8 mouse cellular contexts compared by ENCODE assay signal in genomic region chr10:81544296-81545160, GRCm38 (mm10). TPM values are rescaled to one million over a fixed set of nuclear protein-coding genes. Genes with fewer than 3 reads are reported as not detected.
A peak's percentile ranks its signal among the peaks of the same experiment; 100 is the strongest.
DNase-seq lines count a peak whose midpoint lies in the region; ATAC-seq and TF ChIP-seq lines count a peak whose summit lies in the region.

No protein-coding gene starts in this region.

- peaks cover 45% of the 10 kb centered on the region for H3K4me1 ChIP-seq in heart, embryonic 13.5 days
- H3K4me1 ChIP-seq in G1E (ENCODE audit: insufficient read depth, low read depth, low read length), result peaks cover 73% of the 10 kb centered on the region
- H3K4me1 ChIP-seq in forebrain, embryonic 14.5 days (ENCODE audit: control insufficient read depth, insufficient read depth, low read length), result peaks cover 12% of the 10 kb centered on the region
- peaks cover 61% of the 10 kb centered on the region for H3K4me1 ChIP-seq in liver, embryonic 13.5 days (replicated peaks)

- no peak for DNase-seq in heart, postnatal 4 days
- DNase-seq in G1E (ENCODE audit: low spot score), result peak; percentile 38
- no peak for DNase-seq in forebrain, embryonic 14.5 days (ENCODE audit: low spot score)
- DNase-seq in liver, embryonic 13.5 days, result no peak
- DNase-seq in adrenal gland, adult (ENCODE audit: inconsistent age in 2 of 2, low spot score in 1 of 2), result no peak
- no peak for DNase-seq in urinary bladder, postnatal 25 days (ENCODE audit: low spot score)
- no peak for DNase-seq in spleen, adult 18-20 months

- peak overlapping the region; percentile 62 for H3K27ac ChIP-seq in heart, embryonic 13.5 days (replicated peaks)
- H3K27ac ChIP-seq in forebrain, embryonic 14.5 days (ENCODE audit: low read depth, low read length), result peak overlapping the region; percentile 75
- peak overlapping the region; percentile 93 for H3K27ac ChIP-seq in liver, embryonic 13.5 days

- ATAC-seq in heart, embryonic 13.5 days (ENCODE audit: extremely low read depth, insufficient number of reproducible peaks, low FRiP score, low TSS enrichment), result no peak
- no peak for ATAC-seq in G1E (ENCODE audit: extremely low read depth, insufficient number of reproducible peaks, low FRiP score, poor library complexity, severe bottlenecking)
- peak; percentile 5 for ATAC-seq in forebrain, embryonic 14.5 days
- ATAC-seq in liver, embryonic 13.5 days (ENCODE audit: low read depth), result peak; percentile 4; the same call in 1 of the 2 replicates

- no peak for TF ChIP-seq CTCF in G1E (IDR thresholded peaks at IDR 0.05; ENCODE audit: low read depth, low read length)

- peak overlapping the region; percentile 94 for H3K4me3 ChIP-seq in heart, embryonic 13.5 days
- H3K4me3 ChIP-seq in G1E (ENCODE audit: low read depth, low read length), result peak overlapping the region; percentile 93
- peak overlapping the region; percentile 94 for H3K4me3 ChIP-seq in forebrain, embryonic 14.5 days (ENCODE audit: low read depth, low read length)
- H3K4me3 ChIP-seq in liver, embryonic 13.5 days (replicated peaks), result peak overlapping the region; percentile 85

- WGBS in heart, embryonic 13.5 days, result under 1% methylated on average over 83 of the region's 93 CpGs
- WGBS in forebrain, embryonic 14.5 days, result under 1% methylated on average over 89 of the region's 93 CpGs
- WGBS in liver, embryonic 13.5 days (ENCODE audit: insufficient replicate concordance), result under 1% methylated on average over 93 of the region's 93 CpGs

- no peaks in the 10 kb centered on the region for H3K27me3 ChIP-seq in heart, embryonic 13.5 days (replicated peaks)
- no peaks in the 10 kb centered on the region for H3K27me3 ChIP-seq in G1E (ENCODE audit: insufficient read depth, low read length)
- no peaks in the 10 kb centered on the region for H3K27me3 ChIP-seq in forebrain, embryonic 14.5 days (replicated peaks; ENCODE audit: control insufficient read depth, insufficient read depth, low read length)
- H3K27me3 ChIP-seq in liver, embryonic 13.5 days, result no peaks in the 10 kb centered on the region

- no peaks in the 10 kb centered on the region for H3K9me3 ChIP-seq in heart, embryonic 13.5 days
- no peaks in the 10 kb centered on the region for H3K9me3 ChIP-seq in G1E (replicated peaks)
- no peaks in the 10 kb centered on the region for H3K9me3 ChIP-seq in forebrain, embryonic 14.5 days (replicated peaks; ENCODE audit: control insufficient read depth, low read length)
- no peaks in the 10 kb centered on the region for H3K9me3 ChIP-seq in liver, embryonic 13.5 days (replicated peaks)

- peaks cover 6% of the 10 kb centered on the region for H3K36me3 ChIP-seq in heart, embryonic 13.5 days
- H3K36me3 ChIP-seq in G1E (replicated peaks), result peaks cover 42% of the 10 kb centered on the region
- H3K36me3 ChIP-seq in forebrain, embryonic 14.5 days (ENCODE audit: control insufficient read depth, insufficient read depth, low read length), result peaks cover 4% of the 10 kb centered on the region; the same call in 1 of the 2 replicates
- H3K36me3 ChIP-seq in liver, embryonic 13.5 days, result peaks cover 21% of the 10 kb centered on the region

- H3K4me2 ChIP-seq in heart, embryonic 13.5 days, result peak overlapping the region; percentile 99
- peak overlapping the region; percentile 99 for H3K4me2 ChIP-seq in forebrain, embryonic 14.5 days (ENCODE audit: low read length)
- H3K4me2 ChIP-seq in liver, embryonic 13.5 days, result peak overlapping the region; percentile 97

- peak overlapping the region; percentile 97 for H3K9ac ChIP-seq in heart, embryonic 13.5 days
- H3K9ac ChIP-seq in forebrain, embryonic 14.5 days (ENCODE audit: low read length), result peak overlapping the region; percentile 95
- H3K9ac ChIP-seq in liver, embryonic 13.5 days, result peak overlapping the region; percentile 90

RNA-seq across cellular contexts. Expression of gene Gna11, which starts 0.5 kb away (rescaled TPM):
- 59.0 and 62.7 TPM in 2 replicates for polyA plus RNA-seq in heart, embryonic 13.5 days (2015; fragmentation: Nextera tagmentation; extraction: Ambion mirVana)
- total RNA-seq in heart, postnatal 4 days (2021), result 10 to 100 TPM; 58.5 to 62.7 TPM
- total RNA-seq in G1E (2014; fragmentation: Nextera tagmentation) (6.4 and 6.5 TPM in 2 replicates), G1E (2017) (8.4 and 9.7 TPM in 2 replicates)
- polyA plus RNA-seq in G1E (2012), result 13.0 and 14.0 TPM in 2 replicates
- 97.6 and 98.9 TPM in 2 replicates for polyA plus RNA-seq in forebrain, embryonic 14.5 days (2014; fragmentation: Nextera tagmentation; extraction: Ambion mirVana)
- 20.0 and 21.4 TPM in 2 replicates for polyA plus RNA-seq in liver, embryonic 13.5 days (2015; fragmentation: Nextera tagmentation; extraction: Ambion mirVana)

RNA-seq across cellular contexts. Expression of gene Aes, which starts 14.8 kb away (rescaled TPM):
- polyA plus RNA-seq in heart, embryonic 13.5 days (2015; fragmentation: Nextera tagmentation; extraction: Ambion mirVana), result 629 and 649 TPM in 2 replicates
- 100 to 1,000 TPM; 821 to 843 TPM for total RNA-seq in heart, postnatal 4 days (2021)
- total RNA-seq in G1E (2014; fragmentation: Nextera tagmentation), result 396 and 400 TPM in 2 replicates
- total RNA-seq in G1E (2017), result 182 and 238 TPM in 2 replicates
- polyA plus RNA-seq in G1E (2012), result 1,535 and 1,925 TPM in 2 replicates
- polyA plus RNA-seq in forebrain, embryonic 14.5 days (2014; fragmentation: Nextera tagmentation; extraction: Ambion mirVana), result 415 and 532 TPM in 2 replicates
- polyA plus RNA-seq in liver, embryonic 13.5 days (2015; fragmentation: Nextera tagmentation; extraction: Ambion mirVana), result 201 and 215 TPM in 2 replicates

RNA-seq across cellular contexts. Expression of gene Gna15, which starts 20.5 kb away (rescaled TPM):
- polyA plus RNA-seq in heart, embryonic 13.5 days (2015; fragmentation: Nextera tagmentation; extraction: Ambion mirVana), result 1.5 and 2.0 TPM in 2 replicates
- total RNA-seq in heart, postnatal 4 days (2021), result under 1 TPM; 0.48 to 0.56 TPM
- total RNA-seq in G1E (2014; fragmentation: Nextera tagmentation) (20.9 and 22.5 TPM in 2 replicates), G1E (2017) (20.1 and 21.5 TPM in 2 replicates)
- polyA plus RNA-seq in G1E (2012), result 16.5 TPM in 2 replicates
- polyA plus RNA-seq in forebrain, embryonic 14.5 days (2014; fragmentation: Nextera tagmentation; extraction: Ambion mirVana), result 0.90 and 1.2 TPM in 2 replicates
- polyA plus RNA-seq in liver, embryonic 13.5 days (2015; fragmentation: Nextera tagmentation; extraction: Ambion mirVana), result 7.2 and 7.5 TPM in 2 replicates

RNA-seq across cellular contexts. Expression of gene Tle2, which starts 29.8 kb away (rescaled TPM):
- 23.4 and 26.4 TPM in 2 replicates for polyA plus RNA-seq in heart, embryonic 13.5 days (2015; fragmentation: Nextera tagmentation; extraction: Ambion mirVana)
- 10 to 100 TPM; 15.3 to 17.1 TPM for total RNA-seq in heart, postnatal 4 days (2021)
- total RNA-seq in G1E (2014; fragmentation: Nextera tagmentation) (0.45 and 1.8 TPM in 2 replicates), G1E (2017) (1.5 and 2.5 TPM in 2 replicates)
- polyA plus RNA-seq in G1E (2012), result 3.3 and 3.6 TPM in 2 replicates
- polyA plus RNA-seq in forebrain, embryonic 14.5 days (2014; fragmentation: Nextera tagmentation; extraction: Ambion mirVana), result 12.0 and 17.2 TPM in 2 replicates
- 2.3 and 2.7 TPM in 2 replicates for polyA plus RNA-seq in liver, embryonic 13.5 days (2015; fragmentation: Nextera tagmentation; extraction: Ambion mirVana)

RNA-seq across cellular contexts. Expression of gene S1pr4, which starts 44.6 kb away (rescaled TPM):
- 0.53 and 0.62 TPM in 2 replicates for polyA plus RNA-seq in heart, embryonic 13.5 days (2015; fragmentation: Nextera tagmentation; extraction: Ambion mirVana)
- under 1 TPM; 0.50 to 0.57 TPM for total RNA-seq in heart, postnatal 4 days (2021)
- total RNA-seq in G1E (2014; fragmentation: Nextera tagmentation) (not detected in 2 replicates), G1E (2017) (1.6 and 1.9 TPM in 2 replicates)
- 0.75 and 1.00 TPM in 2 replicates for polyA plus RNA-seq in G1E (2012)
- 0.26 and 0.53 TPM in 2 replicates for polyA plus RNA-seq in forebrain, embryonic 14.5 days (2014; fragmentation: Nextera tagmentation; extraction: Ambion mirVana)
- polyA plus RNA-seq in liver, embryonic 13.5 days (2015; fragmentation: Nextera tagmentation; extraction: Ambion mirVana), result 2.3 and 2.4 TPM in 2 replicates

Comparison
In these comparisons a context has a peak if more than half of its experiments do, and no peak if none do; other contexts are left out.
1. ATAC-seq: peak in forebrain, embryonic 14.5 days (single experiment) and liver, embryonic 13.5 days (single experiment); none in heart, embryonic 13.5 days (single experiment) and G1E (single experiment).
2. Peak in every context shown above with its lines, with median percentiles within 50 percentile points of each other: H3K27ac ChIP-seq, H3K4me2 ChIP-seq, H3K4me3 ChIP-seq and H3K9ac ChIP-seq.